Mouse (Mus musculus) bone marrow macrophage, adult 2 months (primary cell): ENCODE measurements around the gene Cul9.

Experiments used
- CTCF ChIP-seq: IDR thresholded peaks from 2 replicates; pipeline ENCODE4 v1.5.1; 2012; ENCODE audit warnings: low read depth, mild to moderate bottlenecking, low read length, moderate library complexity
- POLR2A ChIP-seq: IDR thresholded peaks from 2 replicates; pipeline ENCODE4 v1.6.1; 2012; ENCODE audit warnings: mild to moderate bottlenecking, low read depth, low read length, borderline replicate concordance

GRCm38 (mm10) chr17:46553926-46554325 is 7.7 kb upstream of the Cul9 start:
- TF ChIP-seq CTCF (no peak), POLR2A (no peak)
